Mouse (Mus musculus): ENCODE measurements around the gene Eri3.

Gene Eri3

DNA sequence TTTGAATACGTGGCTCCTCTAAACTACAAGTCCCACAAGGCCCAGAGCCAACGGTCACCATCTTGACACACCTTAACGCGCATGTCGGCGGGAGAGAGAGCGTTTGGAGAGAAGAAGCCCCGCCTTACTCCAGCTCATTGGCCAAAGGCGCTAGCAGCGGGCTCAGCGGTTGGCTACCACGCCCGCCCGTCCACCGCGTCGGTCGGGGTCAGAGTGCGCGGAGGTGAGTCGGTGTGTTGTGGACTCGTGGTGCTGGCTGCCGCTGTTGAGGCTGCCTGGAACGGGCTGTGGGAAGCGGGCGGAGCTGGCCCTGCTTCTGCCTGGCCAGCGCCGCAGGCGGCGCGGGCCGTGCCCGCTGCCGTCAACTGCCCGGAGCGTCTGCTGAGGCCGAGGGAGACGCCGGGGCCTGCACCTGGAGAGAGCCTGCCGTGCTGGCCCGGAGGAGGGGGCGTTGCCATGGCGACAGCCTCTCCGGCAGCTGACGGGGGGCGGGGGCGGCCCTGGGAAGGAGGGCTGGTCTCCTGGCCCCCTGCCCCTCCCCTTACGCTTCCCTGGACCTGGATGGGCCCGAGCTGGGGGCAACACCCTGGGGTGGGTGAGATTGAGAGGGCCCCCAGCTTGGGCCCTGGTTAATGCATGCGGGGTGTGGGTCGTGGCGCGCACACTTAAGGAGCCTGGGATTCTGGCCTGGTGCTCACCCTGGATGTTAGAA is at the start of gene Eri3:
Gene Eri3 (plus strand): TSS at position 226 of the 712 bp plus-strand sequence.
- DNase-seq = peak; percentile 95

DNA sequence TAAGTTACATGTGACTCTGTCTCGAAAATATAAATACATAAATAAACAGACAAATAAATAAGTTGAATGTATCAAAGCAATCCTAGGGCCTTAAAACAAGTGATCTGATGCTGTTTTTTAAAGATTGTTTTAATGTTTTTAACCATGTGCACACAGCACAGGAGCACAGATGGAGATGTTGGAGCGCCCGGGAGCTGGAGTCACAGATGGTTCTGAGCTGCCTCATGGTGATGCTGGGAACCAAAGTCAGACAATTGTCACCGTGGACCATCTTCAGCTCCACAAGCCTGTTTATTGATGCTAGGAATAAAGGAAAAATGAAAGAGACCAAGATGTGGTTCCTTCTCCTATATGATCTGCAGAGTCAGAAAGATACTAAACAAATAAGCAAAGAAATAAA is 31.9 kb upstream of the Eri3 start:
- DNase-seq = no peak

DNA sequence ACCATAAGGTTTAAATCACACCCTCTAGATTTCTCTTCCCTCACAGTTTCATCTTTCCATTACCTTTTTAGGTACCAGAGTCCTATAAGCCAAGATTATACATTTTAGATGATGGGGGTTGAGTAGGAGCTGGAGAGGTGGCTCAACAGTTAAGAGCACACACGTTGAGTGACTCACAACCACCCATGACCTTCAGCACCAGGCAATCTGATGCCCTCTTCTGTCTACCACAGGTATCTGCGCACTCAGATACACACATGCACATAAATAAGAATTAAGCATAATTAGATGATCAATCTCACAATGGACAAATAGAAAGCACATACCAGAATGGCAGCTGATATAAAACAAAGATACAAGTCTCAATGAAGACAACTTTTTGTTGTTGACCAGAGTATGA is 28.8 kb upstream of the Eri3 start:
- no peak for DNase-seq

DNA sequence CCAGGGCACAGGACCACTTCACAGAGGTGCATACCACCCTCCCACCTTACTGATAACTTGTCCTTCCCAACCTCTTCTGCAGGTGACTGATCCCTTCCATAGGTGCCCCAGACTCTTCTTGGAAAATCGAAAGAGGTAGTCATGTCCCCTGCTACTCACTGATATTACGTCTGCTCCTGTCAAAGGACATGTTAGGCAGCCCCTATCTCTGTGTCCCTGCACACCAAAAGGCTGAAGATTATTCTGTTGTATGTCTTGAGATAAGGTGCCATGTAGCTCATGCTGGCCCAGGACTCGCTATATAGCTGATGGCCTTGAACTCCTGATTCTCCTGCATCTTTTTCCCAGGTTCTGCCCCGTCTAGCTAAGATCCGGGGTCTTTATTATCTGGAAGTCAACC is 24.2 kb upstream of the Eri3 start:
- DNase-seq = no peak

DNA sequence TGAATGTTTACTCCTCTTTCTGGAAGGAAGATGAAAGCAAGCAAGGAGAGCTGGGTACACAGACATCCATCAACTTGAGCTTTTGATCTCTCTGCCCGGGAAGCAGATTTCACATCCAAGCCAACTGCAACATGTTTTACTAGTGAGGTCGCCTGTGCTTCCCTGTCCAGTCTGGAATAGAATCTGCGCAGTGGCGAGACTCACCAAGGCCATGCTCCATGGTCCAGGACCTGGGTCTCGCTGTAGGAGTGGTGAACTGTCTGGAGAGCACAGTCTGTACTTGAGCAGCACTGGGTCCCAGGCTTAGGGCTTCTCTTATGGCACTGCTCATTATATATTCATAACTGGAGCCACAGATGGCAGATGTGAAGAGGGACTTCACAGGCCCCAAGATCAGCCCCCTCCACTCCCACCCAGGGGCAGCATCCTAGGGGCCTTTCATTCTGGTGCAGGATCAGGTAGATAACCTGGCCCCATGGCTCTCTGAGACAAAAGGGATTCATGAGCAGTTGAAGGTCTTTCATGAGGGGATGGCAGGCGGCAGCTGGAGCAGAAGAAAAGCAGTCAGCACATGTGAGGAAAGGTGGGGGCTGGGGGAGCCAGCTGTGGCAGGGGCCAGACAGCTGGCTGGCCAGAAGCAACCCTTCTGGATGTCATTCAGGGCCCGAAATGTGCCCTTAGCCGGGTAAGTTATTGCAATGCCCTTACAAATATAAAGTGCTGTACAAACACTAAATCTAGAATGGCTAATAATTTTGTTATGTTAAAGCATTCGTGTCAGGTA is 22.9 kb upstream of the Eri3 start:
- no peak for DNase-seq

DNA sequence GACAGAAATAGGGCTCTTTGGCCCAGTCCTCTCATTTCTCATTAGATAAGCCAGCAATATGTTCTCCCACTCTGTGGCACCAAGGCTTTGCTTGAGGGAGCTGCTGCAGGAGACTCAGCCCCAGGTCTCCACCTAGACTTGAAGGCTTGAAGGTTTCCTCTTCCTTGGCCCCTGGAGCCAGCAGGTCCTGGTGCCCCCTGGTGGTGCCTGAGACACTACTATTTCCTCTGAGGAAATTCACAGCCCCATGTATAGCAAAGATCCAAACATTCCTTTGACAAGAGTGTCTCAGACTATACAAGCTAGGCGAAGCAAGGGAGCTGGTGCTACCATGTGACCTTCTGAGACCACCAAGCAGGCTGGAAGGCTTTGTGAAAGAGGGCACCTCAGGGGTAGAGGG is 22.2 kb upstream of the Eri3 start:
- DNase-seq = peak; percentile 42

DNA sequence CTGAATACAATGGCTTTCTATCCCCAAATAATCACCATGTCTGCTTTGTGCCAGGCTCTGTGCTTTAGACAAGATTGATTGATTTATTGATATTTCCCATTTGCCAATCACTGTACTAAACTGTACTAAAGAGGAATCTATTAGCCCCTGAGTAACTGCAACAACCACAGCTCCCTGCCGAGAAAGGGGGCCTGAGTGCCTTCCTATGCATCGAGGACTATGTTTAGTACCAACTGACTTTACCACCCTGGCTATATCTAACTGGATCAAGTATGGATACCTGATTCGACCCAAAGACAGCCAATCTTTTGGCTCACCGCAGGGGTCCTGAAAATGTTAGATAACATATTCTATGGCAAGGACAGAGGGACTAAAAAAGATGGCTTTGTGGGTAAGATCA is 20.3 kb upstream of the Eri3 start:
- no peak for DNase-seq

DNA sequence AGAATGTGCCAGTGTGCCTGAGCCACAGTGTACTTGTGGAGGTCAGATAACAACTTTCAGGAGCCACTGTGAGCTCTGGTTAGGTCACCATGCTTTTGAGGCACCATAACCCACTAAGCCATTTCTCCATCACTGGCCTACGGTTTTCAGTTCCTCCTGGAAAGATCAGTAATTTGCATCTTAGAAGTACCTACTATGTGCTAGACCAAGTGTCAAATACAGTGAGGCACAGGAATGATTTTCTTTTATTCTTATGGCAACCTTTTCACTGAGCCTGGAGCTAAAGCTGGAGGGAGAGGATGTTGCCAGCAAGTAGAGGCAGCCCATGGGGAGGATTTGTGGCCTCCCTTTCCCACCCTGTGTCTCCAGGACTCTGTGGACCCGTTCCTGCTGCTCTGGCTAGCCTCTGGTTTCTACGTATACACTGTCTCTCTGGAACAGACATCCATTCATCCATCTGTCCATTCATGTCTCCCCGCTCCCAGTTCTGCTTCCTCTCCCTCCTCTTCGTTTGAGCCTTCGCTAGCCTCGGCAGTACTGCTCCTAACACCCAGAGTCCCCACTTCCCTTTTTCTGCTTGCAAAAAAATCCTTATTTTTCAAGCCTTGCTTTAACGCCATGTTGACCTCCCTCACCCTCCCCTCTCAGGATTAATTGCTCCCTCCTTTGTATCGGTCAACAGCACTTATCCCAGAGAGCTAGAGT is 14.5 kb upstream of the Eri3 start:
- DNase-seq = no peak

DNA sequence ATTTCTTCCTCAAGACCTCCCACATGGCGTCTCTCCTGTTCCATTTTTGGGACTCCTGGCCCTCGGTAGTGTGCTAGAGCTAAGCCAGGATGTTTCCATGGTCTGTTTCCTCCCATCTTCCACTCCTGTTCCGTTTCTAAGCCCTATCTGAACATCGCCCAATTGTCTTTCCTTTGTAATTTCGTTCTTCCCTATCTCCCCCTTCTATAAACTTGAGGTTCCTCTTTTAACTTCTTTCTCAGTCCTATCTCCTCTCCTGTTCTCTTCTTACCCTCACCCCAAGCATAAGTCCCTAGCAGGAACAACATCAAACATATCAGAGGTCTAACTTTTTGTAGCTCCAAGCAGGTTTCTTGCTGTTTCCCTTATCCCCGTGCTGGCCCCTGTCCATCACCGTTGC is 13.2 kb upstream of the Eri3 start:
- no peak for DNase-seq

DNA sequence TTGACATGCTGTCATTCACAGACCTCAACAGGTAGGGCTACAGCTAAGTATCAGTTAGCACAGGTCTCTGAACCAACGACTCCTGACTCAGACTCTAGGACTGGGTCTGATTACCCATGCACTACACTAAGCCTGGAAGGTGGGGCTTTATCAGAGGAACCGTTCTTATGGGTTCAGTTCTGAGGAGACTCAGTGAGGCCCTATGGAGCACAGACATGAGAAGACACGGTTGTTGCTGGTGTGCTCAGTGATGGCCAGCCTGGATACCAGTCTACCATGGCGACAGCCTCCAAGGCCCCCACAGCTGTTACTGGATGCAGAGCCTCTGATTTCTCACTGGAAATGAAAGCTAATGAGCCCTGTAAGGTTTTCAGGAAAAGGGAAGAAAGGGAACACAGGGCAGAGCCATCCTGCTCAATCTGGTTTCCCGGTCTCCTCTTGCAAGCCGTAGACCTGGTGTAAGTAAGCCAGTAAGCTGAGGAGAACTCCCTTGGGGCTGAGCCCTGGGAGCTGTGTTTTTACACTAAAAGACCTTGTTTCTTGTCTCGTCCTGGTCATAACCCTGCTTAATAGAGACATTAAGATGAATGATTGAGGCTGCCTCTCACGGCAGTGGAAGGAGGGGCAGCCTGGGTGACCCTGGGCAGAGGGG is 10.7 kb upstream of the Eri3 start:
- DNase-seq = no peak

DNA sequence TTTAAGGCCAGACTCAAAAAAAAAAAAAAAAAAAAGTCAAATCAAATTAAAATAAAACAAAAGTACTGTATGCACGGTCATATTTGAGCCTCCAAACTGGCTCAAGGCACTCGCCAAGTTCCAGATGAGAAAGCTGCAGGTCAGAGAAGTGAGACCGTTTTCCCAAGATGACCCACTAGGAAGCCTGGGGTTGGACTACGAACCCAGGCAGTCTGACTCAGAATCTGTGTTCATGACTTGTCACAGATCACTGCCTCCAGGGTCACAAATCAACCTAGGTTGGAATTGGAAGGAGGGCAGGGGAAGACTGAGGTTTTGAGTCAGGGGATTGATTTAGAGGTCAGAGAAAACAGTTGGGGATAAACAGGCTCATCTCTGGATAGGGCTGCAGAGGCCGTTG is 9.6 kb upstream of the Eri3 start:
- DNase-seq = no peak

DNA sequence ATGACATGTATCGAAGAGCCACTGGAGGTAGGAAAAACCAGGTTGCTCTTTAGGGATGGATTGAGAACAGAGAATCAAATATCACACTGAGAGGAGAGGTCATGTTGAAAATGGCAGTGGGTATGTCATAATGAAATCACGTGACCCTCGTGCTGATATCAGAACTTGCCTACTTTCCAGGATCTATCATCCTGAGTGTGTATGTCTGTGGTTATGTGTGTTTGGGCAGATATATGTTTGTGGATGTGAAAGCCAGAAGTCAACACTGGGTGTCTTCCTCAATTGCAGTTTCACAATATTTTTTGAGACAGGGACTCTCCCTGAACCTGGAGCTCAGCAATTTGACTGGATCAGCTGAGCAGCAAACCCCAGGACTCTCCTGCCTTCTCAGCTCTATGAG is 4.7 kb upstream of the Eri3 start:
- no peak for DNase-seq

DNA sequence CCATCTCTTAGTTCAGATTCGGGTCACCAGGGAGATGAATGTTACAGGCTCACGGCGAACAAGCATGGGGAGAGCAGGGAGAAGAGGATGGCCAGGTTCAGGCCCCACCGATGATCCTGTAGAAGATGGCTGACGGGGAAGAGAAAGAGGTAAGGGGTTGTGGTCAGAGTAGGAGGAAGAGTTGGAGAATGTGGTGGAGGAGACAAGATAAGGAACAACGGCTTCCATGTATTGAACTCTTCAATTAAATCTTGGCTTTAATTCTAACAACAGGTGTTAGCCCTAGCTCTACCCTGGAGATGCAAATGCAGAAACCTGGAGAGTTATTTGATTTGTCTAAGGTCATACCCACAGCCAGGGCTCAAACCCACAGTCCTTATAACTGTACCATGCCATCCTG is 3.5 kb upstream of the Eri3 start:
- DNase-seq = no peak

DNA sequence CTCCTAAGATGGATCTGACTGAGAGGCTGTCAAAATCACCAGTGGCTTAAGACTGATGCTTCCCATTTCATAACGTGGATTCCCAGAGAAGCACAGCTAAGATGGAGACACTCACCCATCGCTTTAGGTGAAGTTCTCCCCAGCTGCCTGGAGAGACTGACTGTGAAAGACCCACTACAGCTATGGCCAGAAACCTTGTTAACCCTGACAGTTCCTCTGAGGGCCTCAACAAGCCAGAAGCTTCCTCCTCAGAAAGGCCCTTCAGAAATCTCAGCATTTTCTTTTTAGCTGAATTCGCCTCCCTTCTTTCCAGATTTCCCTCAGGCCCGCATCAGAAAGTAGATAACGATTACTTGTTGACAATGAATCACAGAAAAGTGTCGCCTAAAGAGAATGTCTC is 589 bp upstream of the Eri3 start:
- no peak for DNase-seq

DNA sequence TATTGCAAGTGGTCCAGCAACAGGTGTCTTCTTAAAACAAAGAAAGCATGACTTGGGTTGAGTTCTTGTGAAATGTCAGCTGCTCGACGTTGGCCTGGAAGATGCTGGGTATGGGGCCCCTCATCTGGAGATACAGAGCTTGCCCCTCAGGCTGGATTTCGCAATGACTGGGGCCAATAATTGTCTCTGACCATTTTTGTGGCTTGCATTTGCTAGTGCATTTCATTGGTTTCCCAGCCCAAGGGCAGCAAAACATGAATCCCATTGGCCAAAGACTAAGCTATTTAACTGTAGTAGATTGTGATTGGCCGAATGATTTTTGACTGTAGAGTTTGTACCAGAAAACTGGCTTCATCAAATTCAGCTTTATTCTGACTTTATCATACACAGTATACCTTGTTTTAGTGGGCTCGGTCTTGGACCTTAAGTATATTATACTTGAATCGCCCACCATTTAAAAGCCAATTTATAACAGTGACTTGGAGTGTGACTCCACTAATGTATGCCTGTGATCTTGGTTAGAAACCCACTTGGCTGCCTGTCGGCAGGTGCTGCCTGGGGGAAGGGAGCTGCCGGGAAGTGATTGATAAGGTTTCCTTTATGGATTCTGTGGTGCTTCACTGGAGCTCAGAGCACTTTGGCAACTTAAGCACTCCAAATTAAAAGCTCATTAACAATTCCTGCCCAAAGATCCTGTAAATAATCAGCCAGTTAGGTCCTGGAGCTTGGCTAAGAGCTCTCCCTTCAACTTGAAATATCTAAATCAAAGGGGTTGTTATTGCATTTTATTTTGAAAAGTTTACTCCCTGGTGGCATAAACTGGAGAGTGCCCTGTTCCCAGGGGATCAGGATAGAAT is 1.2 kb downstream of the Eri3 start:
- DNase-seq = no peak

DNA sequence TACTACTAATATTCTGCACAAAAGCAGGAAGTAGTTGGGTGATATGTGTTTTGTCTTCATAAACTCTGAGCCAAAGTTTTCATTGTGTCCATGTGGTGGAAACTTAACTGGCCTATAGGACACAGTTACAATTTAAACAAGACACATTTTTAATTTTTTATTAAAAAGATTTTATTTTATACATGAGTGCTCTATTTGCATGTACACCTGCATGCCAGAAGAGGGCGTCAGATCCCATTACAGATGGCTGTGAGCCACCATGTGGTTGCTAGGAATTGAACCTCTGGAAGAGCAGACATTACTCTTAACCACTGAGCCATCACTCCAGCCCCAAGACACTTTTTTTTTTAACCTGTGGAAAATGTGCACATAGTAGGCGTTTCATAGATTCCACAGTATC is 5.3 kb downstream of the Eri3 start:
- DNase-seq = no peak

DNA sequence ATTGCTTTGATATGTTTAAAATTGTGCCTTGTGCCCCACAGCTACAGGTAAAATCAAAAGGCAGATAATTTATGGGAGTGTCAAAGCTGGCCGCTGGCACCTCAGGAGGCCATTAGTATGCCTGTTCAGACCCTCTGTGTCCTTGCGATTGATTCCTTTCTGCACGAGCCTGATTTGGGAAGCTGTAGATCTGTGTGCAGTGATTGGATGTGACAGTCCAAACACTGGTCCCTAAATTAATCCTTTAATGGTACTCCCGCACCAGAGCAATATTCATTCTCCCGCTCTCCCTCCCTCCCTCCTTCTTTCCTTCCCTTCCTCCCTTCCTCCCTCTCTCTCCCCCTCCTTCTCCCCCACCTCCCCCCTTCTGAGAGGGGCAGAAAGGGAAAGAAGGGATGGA is 6.2 kb downstream of the Eri3 start:
- no peak for DNase-seq

DNA sequence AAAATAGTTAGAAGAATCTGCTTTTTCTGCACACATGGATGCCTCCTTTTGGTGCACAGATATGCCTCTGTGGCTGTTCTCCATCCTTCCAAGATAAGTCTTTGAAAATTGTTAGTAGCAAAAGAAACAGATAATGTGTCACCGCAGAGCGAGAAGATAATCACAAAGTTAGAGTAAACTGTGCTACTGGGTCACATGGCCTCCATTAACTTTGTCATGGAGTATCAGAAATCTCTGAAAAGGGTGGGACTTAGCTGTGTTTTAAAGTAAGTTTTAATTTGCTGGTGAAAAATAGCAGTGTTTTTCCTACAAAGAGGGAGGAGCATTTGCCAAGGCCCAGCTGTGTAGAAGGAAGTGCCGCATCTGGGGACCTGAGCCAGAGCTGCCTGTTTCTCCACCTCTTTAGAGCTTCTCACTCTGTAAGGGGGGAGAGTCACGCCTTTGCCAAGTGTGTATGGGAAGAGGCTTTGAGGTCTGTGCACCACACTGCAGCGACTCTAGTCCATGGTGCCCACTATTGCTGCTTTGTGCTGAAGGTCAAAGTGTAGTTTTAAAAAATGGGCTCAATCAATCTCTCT is 7.0 kb downstream of the Eri3 start:
- no peak for DNase-seq

DNA sequence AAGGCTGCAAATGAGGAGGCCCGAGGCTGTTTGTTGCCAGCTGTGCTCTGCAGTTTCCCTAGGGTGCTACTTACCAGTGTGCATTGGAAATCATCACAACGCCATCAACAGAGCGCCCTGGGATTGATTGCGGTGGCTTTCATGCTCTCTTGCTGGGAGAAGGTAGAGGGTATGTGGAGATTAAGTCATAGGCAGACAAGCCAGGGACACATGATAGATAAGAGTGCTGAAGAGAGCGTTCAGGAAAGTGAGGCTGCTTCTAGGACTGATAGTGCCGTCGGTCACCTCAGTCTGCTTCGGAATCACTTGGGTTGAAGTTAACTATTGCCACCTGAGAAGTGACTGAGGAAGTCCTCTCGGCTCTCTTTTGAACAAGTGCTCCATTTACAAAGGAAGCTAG is 13.8 kb downstream of the Eri3 start:
- DNase-seq = no peak

DNA sequence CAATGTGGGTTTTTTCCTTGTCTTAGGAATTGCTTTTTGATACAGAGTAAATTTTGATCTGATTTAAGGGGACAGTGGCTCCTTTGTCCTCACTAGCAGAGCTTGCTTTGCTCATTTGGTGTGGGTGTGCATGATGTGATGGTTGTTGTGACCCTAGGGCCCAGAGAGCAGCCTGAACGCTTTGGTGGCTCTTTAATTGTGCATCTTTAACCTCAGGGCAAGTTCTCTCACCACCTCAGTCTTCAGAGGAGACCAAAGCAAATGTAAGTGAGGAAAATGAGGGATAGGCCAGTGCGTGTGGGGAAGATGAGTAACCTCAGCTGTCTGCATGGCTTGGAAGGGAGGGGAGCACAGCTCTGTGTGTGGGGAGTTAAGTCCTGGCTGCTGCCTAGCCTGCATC is 18.7 kb downstream of the Eri3 start:
- no peak for DNase-seq

DNA sequence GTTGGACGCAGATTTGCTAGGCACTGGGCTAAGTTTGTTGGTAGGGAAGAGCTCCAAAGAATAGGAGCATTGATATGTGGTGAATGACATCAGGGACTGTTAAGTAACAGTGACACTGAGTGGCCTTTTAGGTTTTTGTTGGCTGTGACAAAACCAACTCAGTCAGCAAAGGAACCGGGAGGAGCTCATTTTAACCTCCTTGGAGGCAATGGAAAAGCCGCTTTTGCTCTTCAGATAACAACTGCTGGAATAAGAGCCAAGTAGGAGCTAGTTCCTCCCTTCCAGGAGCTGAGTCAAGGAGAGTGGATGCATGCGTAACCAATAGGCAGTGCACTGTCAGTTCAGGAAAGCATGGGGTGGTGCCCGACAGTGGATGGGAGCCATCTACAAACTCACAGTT is 20.8 kb downstream of the Eri3 start:
- DNase-seq = no peak

DNA sequence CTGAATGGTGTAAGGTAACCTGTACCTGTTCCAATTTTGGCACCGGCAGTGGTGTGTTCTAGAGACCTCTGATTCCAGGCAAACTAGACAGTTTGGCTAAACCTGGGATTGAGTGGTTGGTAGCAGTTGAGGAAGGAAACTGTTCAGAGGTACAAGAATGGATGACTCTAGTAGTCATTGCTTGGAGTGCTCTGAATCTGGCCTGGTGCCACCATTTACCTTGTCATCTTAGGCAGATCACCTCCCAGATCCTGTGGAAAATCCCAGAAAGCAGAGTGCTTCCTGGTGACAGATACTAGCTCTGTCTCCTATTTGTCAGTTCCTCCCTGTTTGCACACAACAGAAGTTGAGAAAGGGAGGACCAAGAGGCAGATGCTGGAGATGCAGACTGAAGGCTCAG is 27.4 kb downstream of the Eri3 start:
- DNase-seq = no peak
